Mouse (Mus musculus) mature B cell (primary cell): ENCODE results near the gene Cdh26.

Experiments
- in situ Hi-C: fragments of 300-500 bp; cut with MboI; formaldehyde crosslinking; loops from 2 replicates; pipeline ENCODE4 v1.14.3; 2019

The Cdh26 gene

DNA sequence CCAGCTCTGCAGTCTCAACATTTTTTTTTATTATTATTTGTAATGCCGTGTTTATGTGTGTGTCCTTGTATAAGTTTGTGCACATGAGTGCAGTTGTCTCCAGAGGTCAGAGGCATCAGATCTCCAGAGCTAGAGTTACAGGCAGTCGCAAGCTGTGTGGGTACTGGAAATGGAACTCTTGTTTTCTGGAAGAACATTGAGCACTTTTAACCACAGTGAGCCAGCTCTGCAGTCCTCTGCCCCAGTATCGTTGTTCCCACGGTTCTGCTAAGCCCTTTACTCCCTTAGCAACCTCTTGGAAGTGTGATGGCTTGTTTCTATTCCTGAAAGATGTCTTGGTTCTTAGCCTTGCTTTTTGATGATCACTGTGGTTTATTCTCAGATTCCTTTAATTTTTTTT lies 19.1 kb downstream of the Cdh26 start:
- in situ Hi-C loops: no loop called here

DNA sequence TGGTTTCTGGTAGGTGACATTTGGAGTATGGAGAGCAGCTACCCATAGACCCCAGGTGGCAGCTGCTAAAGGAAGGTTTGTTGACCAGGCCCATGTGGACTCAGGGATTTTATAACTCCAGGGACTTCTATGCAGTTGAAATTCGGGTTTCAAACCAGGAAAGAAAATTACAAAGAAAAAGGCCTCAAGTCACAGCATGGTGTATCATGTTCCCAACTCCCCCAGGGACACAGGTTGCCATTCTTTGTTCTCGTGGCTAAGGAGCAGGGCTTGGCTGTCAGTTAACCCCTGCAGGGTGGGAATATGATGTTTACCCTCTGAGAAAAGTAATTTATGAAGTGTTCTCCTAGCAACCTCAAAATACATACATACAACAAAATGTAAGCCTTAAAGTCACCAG lies 19.9 kb downstream of the Cdh26 start:
- in situ Hi-C loops: no loop called here

DNA sequence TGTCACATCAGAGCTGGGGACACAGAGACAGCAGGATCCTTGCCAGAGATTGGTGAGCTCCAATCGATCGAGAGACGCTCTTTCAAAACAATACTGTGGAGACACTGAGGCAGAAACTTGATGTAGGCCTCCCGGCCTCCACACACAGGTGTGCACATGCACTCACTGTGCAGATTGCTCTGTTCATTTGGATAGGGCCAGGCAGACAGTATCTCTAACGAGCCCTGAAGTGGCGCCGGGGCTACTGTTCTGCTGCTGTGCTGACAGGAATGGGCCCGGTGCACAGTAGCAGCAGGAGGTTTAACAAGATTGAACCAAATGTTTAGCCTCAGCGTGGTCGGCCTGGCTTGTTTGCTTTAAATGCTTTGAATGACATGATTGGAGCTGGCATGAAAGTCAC lies 20.6 kb downstream of the Cdh26 start:
- in situ Hi-C loops: no loop called here

DNA sequence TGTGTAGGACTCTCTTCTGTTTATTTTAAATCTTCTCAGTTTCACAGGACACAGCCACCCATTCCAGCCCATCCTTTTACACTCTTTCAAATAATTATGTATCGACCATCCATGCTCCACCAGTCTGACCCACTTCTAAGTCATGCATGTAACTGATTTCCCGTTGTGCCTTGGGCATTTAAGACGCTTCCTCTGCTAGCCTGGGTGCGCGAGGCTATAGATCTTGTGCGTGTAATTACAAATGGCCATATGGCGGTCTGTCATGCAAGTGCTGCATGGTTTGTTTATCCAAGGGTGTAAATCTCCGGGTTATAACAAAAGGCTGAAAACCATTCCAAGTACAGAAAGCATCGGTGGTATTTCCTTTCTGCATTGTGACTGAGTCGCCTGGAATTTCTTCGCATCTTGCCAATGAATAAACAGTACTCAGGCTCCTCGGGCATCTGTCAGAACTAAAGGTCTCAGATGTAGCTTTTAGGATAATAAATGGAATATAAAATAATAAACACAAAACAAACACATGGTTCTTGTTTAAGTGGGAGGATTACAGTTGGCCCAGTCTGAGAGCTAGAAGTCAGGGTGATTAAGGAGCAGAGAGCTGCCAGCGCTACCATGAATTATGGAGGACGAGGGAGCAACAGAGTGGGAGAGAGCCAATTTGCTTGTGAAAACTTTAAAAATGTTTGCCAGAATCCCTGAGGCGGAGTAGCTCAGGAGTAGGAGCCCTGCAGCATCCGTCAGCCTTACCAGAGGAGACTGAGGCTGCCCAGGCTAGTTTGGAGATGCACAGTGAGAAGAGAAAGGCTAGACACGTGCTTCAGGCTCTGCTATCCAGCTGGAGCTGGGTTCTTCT lies 24.6 kb downstream of the Cdh26 start:
- in situ Hi-C loops: no loop called here

DNA sequence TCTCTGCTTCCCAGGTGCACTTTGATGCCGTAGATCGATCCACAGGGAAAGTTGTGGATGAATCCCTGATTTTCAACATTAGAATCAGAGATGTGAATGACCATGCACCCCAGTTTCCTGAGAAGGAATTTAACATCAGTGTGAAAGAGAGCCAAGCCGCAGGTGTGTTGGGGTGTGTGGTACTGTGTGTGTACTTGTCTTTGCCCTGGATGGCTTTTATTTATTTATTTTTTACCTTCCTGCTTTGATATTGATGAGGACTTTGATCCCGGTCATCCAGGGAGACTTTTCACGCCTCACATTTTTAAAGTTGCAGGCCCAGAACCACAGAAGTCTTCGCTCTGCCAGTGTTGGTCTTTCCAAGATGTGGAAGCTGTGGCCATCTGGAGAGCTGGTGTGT lies 27.1 kb downstream of the Cdh26 start:
- in situ Hi-C loops: no loop called here

DNA sequence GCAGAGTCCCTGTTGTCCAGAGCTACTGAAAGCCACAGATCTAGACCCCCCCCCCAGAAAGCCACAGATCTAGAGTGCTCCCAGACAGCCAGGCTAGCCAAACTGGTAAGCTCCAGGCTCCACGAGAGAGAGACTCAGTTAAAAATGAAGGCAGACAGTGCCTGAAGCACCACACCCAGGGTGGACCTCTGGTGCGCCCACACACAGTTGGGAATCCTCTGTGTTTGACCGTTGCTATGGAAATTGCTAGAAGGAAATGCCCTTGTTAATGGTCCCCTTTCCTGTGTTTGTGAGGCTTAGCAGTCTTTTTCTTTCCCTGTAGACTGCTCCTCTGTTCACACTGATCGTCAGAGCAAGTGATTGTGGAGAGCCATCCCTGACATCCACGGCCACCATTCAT lies 30.0 kb downstream of the Cdh26 start:
- in situ Hi-C loops: no loop called here

DNA sequence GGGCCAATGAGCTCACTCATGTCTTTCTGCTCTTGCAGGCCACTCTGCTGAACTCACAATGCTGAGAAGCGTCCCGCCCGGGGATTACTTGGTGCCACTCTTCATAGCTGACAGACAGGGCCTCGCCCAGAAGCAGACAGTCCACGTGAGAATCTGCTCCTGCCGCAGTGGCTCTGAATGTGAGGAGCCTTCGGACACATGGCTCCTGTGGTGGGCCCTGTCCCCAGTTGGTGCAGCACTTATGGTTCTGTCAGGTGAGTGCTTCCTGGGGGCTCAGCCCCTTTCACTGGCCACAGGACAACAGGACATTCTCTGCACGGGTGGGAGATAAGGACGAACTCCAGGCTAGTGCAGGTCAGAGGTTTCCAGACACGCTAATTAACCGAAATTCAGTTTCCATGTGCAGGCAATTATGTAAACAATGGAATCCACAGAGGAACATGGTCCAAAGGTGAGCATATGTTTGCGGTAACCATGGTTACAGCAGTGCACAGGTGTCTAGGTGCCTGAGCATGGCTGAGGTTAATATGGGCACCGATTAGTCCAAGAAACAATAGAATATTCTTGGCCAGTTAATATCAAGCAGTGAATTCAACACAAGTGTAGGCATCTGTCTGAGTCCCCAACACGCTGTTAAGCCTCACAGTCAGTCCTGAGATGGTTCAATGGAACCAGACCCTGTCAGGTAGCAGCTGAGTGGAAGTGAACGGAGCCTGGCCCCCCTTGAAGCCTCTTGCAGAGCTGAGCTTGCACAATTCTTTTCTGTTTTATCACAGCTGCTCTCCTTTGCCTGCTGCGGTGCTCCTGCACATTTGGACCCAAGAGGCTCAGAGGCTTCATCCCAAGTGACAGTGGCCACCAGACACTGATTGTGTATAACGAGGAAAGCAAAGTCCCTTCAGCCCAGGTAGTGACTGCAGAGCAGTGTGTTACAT lies 41.5 kb downstream of the Cdh26 start:
- in situ Hi-C loops: no loop called here

DNA sequence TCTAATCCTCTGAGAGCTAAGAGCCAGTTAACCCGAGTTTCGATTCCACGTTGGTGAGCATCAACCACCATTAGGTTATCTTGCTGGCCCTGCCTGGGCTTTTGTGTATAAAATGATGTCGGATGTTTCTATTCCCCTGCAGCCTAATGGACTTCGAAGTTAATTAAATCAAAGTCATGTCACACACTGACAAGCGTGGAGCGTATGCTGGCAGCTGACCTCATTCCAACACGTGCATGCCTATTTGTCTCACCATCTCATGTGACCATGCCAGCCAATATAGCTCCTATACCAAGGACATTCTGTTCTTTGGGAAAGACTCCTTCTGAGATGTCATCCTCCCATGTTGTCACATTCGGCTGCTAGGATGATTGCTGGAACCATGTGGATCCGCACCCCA lies 43.6 kb downstream of the Cdh26 start:
- in situ Hi-C loops: no loop called here

DNA sequence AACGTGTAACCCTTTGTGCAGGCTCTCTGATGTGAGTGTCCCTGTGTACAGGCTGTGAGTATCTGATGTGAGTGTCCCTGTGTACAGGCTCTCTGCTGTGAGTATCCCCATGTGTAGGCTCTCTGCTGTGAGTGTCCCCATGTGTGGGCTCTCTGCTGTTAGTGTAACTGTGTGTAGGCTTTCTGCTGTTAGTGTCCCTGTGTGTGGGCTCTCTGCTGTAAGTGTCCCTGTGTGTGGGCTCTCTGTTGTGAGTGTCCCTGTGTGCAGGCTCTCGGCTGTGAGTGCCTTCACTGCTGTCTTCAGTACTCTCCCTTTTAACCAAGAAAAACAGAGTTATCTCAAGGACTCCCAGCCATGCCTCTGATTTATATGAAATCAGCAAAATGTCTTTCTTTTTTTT lies 46.9 kb downstream of the Cdh26 start:
- in situ Hi-C loops: no loop called here

DNA sequence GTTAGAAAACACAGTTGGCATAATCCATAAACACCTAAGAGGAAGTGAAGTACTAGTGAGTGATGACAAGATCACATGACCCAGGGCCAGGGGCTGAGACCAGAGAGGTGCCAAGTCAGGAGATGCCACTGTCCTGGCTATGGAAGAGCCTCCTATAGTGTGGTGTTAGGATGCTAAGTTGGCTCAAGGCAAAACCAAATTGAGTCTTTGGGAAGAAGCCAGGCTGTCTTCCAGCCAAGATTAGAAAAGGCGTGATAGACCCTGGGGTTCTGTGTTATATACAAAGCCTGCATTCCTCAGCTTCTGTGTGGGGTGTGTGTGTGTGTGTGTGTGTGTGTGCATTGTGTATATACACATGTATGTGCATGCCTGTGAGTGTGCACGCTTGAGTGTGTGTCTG lies 48.7 kb downstream of the Cdh26 start:
- in situ Hi-C loops: no loop called here

DNA sequence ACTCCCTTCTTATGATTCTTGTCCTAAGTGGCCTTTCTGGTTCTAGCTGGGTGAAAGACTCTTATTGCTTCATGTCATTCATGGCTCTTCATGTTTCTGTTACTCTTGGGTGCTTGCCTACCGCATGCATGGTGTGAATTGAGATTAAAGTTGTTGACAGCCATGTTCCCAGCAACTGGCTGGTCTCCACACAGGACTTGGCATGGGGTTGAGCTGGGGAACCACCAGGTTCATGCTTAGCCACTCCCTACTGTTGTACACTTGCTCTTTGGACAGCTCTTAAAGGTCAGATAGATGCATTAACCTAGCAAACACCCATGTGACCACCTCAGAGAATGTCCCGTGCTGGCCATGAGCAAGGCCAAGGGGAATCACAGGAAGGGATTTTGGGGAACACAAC lies 50.6 kb downstream of the Cdh26 start:
- in situ Hi-C loops: no loop called here

DNA sequence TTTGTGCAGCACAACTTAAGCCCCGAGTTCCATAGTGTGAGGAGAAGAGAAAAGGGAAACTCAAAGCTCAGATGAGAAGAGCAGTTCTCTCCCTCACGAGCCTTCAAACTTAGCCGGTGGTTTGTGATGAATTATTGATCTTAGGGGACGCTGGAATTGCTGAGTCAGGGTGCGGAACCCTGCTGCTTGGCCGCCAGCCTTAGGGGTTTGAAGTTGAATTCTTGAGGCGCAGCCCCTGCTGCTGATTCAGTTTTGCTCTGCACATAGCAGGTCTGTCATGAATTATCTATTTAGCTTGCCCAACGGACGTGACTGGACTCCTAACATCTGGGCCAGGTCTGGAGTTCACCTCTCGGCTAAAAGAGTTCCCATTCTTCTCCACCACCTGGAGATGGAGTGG lies 53.1 kb downstream of the Cdh26 start:
- in situ Hi-C loops: no loop called here

DNA sequence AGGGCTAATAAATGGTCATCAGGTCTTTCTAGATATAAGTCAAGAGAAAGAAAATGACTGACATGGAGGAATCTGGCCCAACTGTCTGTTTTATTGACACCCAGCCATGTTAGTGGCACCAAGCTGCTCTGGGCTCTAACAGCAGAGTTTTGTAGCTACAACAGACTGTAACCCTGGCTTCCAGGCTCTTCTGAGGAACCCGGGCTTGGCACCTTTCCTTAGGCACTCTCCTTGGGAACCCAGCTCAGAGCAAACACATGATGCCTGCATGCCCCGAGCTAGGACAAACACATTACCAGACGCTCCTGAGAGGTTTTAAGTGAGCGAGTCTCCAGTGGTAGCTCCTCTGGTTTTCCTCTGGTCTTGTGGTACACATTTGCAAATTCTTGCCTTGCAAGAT lies 57.9 kb downstream of the Cdh26 start:
- in situ Hi-C loops: no loop called here

DNA sequence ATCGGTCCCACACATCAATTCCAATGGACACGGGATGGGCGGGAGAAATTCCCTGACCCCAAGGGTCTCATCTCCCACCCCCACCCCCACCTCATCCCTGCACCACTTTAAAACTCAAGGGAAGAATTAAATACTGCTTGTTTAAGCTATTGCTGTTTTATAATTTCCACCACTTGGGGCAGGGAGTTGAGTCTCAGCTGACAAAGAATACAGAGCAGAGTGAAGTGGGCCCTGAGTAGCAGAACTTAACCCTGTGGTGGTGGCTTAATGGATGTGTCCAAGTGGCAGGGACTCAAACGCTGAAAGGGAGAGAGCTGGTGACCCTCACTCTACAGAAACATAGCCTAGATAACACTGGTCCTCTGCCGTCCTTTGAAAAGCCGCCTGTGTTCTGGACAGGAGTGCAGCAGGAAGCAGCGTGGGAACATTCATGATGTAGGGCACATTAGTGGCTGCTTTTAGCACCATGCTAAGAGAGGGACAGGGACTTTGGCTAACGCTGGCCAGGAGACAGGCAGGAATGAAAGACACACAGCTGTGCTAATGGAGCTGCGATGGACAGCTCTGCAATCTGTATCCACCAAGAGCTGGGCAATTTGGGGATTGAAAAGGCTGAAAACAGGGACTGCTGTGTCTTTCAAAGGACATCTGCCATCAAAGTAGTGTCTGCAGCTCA lies 60.1 kb downstream of the Cdh26 start:
- in situ Hi-C loops: no loop called here

DNA sequence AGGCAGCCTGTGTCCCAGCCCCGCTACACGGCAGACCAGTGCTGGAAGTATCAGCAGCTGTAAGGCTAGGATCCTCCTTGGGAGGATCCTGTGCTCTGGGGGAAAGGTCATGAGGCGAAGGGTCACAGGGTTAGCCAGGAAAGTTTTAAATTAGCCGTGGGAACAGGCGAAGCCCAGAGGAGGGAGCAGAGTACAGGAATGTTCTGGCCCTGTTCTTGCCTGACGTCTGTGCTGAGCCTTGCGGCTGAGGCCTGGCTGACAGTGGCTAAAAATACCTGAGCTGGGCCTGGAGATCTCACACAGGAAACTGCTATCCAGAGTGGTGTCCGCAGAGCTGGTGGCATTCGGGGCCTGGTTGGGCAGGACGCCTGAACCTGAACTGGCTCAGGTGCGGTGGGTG lies 63.7 kb downstream of the Cdh26 start:
- in situ Hi-C loops: no loop called here

DNA sequence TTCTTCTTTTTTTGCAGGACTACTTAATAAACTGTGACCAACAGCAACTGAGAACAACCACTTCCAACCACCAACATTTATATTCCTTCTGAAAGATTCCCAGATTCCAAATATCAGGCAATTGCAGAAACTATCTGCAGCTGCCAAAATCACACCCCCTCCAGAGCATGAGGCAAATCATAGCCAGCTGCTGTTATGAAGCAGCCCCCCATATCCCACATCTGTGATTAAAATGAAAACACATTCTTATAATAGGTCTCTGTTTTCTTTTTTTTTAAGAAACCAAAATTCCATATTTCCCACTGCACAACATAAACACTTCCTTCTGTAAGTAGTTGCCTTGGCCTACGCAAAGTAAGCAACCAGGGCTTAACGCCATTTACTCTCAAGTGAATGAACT lies 65.5 kb downstream of the Cdh26 start:
- in situ Hi-C loops: no loop called here

DNA sequence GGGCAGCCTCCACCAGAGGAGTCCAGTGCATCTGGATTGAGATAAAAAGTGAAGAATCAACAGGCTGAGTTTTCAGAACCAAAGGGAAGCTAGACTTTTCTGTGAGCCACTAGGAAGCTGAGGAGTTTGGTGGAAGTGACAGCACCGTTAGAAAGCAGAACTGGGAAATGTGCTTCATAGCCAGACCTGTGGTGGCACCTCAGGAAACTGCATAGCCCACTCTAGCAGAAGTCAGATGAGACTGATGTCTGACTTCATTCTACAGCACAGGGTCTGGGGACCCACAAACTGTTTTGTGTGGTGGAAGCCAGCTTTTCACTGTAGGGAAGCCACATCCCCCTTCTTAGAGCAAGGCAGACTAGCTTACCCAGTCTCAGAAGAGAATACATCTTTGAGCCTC lies 67.6 kb downstream of the Cdh26 start:
- in situ Hi-C loops: no loop called here

DNA sequence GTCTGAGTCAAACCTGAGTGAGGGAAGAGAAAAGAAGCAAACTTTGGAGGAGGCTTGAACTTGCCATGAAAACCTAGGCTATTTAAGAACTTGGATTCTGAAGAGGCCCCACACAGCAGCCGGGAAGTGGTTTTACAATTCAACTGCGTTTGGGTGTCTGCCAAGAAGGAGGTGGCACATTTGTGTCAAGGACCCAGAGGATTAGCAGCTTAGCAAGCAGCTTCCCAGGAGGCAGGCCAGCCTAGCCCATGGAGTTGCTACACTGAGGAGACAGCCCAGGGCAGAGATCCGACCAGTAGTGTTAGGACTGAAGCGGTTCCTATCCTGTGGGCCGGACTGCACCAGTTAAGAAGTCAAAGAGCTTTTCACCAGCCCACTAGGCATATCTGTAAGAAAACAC lies 68.1 kb downstream of the Cdh26 start:
- in situ Hi-C loops: no loop called here

DNA sequence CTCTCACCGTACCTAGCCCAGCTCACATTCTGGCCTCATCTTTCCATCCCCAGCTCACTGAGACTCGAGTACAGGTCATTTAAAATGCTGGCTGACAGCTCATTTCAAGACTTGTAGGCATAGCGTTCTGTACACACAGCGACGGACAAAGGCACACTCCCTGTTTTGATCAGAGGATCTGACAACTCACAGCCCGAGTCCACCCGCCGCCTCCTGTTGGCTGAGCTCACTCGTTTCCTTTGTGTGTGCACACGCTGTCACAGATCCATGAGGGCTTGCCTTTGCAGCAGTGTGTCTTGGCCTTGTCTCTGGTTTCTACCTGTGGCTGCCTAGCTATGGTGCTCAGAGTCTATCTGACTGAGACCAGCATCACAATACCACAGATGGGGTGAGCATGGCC lies 72.1 kb downstream of the Cdh26 start:
- in situ Hi-C loops: loop anchor here (10.0 kb wide), 1 partner anchor 162 kb away; no protein-coding TSS in a partner anchor

DNA sequence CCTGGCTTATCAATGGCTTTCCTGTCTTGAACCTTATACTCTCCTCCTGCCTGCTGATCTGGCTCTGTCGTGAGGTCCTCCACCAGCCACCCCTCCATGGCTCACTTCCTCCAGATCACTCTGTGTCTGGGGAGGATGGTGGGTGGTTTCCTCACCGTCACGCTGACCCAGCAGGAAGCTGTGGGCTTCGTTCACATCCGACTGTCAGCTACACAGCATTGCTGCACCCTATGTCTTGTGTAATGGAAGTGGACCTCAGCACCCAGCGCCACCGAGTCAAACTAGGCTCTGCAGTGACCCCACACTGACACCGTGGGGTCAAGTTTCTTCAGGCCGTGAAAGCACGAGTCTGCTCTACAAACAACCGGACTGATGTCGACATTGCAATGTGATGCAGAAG lies 75.7 kb downstream of the Cdh26 start:
- in situ Hi-C loops: loop anchor here (10.0 kb wide), 1 partner anchor 159 kb away; no protein-coding TSS in a partner anchor

DNA sequence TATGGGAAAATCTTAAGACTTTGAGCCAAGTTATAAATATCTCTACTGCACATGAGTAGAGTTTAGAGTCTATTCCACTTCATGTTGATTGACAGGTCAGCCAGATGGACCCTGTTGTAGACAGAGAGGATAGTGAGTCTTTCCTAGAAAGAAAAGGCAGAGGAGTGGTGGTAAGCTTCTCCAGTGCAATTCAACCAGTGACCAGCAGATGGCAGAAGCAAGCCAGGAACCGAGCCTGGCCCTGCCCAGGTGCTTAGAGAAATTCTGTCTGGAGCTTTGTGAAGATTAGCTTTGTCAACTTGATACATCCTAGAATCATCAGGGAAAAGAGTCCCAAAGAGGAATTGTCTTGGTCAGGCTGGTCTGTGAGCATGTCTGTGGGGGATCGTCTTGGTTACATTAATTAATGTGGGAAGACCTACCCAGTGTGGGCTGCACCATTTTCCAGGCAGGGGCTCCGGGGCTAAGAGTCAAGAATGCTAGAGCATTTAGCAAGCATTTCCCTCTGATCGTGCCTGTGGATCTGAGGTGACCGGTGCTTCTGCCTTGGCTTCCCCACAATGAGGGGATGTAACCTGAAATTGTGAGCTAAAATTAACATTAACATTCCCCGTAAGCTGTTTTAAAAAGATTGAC lies 77.2 kb downstream of the Cdh26 start:
- in situ Hi-C loops: loop anchor here (10.0 kb wide), 1 partner anchor 157 kb away; no protein-coding TSS in a partner anchor

DNA sequence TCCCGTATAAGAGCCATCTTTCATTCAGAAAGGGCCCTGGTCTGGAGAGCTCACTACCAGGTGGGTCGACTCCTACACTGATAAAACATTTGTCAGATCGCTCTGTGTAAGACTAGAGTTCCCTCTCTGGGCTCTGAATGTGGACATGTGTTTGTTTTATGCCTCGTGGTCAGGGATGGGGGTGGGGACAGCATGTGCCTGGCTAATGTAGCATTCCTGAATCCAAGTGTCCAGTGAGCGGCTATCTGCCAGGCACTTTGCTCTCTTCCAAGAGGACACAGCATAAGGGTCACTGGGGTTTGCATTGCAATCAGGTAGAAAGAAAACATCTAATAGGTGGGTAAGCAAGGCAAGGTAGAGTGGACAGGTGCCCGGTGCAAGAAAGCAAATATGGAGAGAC lies 77.9 kb downstream of the Cdh26 start:
- in situ Hi-C loops: loop anchor here (10.0 kb wide), 1 partner anchor 157 kb away; no protein-coding TSS in a partner anchor
